Mouse (Mus musculus) frontal cortex, adult 2 months (tissue): ENCODE measurements around the gene Ifna4. TPM values are rescaled to one million over a fixed set of nuclear protein-coding genes. Genes with fewer than 3 reads are reported as not detected.

Experiments used
- DNase-seq, 2 experiments: peaks; one replicate each; pipeline ENCODE4 v3.0.0; 2022; ENCODE audit warnings: low spot score in 1 of 2; ENCODE audit errors: extremely low spot score in 1 of 2
- polyA plus RNA-seq: library from polyadenylated mRNA; depleted of rRNA; stranded (reverse); fragments of >200 nt; gene quantifications from 2 replicates; pipeline ENCODE4 v1.2.3, GENCODE M21; 2012; rRNA removed

The Ifna4 gene
- polyA plus RNA-seq, 1 experiment = not detected

DNA sequence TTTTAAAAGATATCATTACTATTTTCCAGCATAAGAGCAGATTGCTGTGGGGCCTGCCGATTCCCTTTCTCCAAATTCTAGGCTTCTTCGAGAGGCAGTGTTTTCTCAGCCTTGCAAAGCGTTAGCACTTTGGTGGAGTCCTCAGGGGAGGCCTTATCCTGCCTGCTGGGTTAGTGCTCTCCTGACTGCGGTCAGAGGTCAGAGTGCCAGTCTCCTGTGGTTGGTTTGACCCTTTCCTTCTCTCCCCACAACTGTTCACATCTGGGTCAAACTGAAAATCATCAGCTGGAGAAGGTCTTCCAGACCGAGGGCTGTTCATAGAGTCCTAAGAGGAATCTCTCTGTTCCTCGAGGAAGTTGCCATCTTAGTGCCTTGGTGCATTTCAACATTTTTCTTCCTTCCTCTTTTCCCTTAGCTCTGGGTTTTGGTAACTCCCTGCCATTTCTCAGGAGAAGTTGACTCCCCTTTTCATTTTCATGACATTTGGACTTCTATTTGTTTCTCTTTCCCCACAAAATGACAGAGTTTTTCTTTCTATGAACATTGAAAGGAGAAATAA, 23.4 kb downstream of the Ifna4 start:
- no peak for DNase-seq

- peak; percentile 40 to 86 for DNase-seq
These were observed 25.8 kb downstream of the Ifna4 start for GRCm38 (mm10) chr4:88867366-88867925.

- DNase-seq = no peak
These were observed 26.6 kb downstream of the Ifna4 start for GRCm38 (mm10) chr4:88867926-88868911.

DNA sequence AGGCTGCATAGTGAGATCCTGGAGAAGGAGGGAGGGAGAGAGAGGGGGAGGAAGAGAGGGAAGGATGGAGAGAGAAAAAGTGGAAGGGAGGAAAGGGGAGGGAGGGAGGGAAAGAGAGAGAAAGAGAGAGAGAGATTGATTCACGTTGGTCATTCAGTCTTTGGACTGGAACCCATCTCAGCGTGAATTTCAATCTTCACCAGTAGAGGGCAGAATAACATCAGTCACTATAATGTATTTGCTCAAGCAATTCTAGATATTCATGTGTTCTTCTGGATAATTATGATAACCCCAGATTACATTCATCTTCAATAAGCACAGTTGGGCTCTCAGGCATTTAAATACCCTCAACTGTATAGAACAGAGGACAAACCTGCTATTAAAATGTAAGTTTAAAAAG, 31.0 kb downstream of the Ifna4 start:
- DNase-seq = peak in 1 of 2 experiments; percentile 81

DNA sequence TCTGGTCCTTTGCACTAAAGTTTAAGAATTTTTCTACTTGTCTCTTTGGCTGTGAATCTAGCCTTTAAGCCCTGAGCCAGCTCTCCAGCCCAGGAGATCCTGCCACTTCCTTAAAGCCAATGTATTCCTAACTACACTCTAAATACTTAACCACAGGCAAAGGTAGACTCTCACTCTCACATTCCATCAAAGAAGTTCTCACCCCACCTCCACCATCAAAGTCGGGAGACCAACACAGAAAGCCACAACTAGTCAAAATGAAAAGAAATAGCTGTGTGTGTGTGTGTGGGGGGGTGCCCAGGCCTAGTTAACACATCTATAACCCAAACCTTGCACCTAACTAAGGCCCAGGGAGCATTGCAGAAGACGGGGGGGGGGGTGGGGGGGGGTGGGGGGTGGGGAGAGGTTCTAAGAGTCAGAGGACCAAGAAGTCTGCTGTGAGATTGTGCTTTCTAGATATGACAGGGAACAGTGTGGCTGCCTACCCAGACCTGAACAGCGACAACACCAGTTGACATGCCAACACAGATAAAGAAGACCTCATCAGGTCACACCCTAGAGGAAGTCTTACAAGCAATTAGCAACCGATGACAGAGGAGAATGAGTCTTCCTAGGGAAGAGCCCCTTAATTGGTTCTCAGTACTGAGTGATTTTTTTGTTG, 33.9 kb downstream of the Ifna4 start:
- no peak for DNase-seq

DNA sequence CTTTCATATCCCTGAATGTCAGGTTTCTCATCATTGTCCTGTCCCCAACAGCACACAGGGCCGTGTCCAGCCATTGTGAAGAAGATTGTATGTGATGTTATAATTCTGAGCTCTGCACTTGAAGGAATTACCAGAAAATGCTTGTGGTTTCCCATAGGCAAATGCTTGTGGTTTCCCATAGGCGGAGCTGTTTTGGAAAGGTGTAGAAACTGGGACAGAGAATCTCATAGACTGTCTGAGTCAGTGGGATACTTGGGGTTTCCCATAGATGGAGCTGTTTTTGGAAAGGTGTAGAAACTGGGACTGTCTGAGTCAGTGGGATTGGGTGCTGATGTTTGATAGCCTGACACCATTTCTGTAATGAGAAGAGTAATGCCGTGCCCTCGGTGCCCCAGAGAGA, 34.9 kb downstream of the Ifna4 start:
- no peak for DNase-seq

DNA sequence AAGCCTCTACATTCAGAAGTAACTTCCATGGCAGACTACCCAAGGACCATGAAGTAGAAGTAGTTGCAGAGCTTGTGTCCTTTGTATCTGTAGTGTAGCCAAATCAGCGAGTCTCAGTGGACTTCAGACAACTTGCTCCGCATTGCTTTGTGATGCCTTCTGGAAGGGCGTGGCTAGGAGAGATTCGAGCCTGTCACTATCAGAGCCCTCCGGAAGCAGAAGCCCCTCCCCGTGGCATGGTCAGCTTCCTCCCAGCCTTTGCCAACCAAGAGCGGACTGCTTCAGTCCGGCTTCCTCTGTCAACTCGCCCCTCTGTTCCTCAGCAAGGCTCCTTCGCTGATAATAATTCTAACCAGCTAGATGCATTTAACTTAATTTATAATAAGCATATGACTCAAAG, 36.6 kb downstream of the Ifna4 start:
- DNase-seq = no peak

DNA sequence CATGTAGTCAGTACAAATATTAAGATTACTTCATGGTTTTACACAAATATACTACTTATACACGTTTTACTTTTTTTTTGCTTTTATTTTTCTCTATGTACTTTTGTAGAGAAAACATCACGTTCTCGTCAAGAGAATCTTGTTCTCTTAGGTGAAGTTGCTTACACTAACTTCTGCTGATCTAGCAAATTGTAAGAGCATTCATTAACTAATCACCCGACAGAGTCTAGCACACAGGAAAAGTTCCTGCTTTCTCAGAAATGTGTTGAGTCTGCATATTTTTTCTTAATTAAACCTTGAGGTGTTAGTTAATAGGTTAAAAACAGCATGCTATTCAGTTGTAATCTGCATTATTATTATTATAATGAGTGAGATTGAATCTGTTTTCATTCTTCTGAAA, 37.1 kb downstream of the Ifna4 start:
- no peak for DNase-seq

DNA sequence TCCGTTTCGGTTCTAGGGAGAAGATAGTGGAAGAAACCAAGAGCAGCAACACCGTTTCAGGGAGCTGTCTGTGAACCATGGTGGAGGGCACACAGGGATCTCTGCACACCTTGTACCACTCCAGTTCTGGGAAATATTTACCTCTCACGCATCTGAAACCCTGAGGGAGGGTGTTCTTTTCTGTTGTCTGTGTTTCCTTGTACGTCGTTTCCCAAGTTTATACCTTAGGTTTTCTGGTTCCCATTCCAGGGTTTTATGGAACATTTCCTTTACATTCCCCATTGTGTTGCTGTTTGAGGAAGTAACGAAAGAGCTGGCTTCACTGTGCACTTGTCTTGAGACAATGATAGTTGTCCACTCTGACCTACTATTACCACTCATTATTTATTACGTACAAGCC, 38.4 kb downstream of the Ifna4 start, which contains the start of gene Ifne:
Gene Ifne (minus strand): TSS at position 101 of the 400 bp plus-strand sequence.
- no peak for DNase-seq

- DNase-seq = no peak
These were observed 46.6 kb downstream of the Ifna4 start for GRCm38 (mm10) chr4:88888236-88888635.

Other genes starting within 250 kb of the Ifna4 start
- not detected in 2 replicates for gene Ifna9, start 249.5 kb upstream of the Ifna4 start, polyA plus RNA-seq
- gene Ifna12, start 238.5 kb upstream of the Ifna4 start, polyA plus RNA-seq = not detected in 2 replicates
- not detected in 2 replicates for gene C87499, start 207.4 kb upstream of the Ifna4 start, polyA plus RNA-seq
- gene Ifna13, start 197.4 kb upstream of the Ifna4 start, polyA plus RNA-seq = not detected in 2 replicates
- gene Ifna16, start 164.9 kb upstream of the Ifna4 start, polyA plus RNA-seq = not detected in 2 replicates
- gene Ifna2, start 157.9 kb upstream of the Ifna4 start, polyA plus RNA-seq = not detected in 2 replicates
- gene Ifnab, start 150.5 kb upstream of the Ifna4 start, polyA plus RNA-seq = not detected in 2 replicates
- gene Gm26566, start 120.1 kb upstream of the Ifna4 start, polyA plus RNA-seq = 0.80 and 1.0 TPM in 2 replicates
- gene Klhl9, start 119.4 kb upstream of the Ifna4 start, polyA plus RNA-seq = 43.0 and 47.0 TPM in 2 replicates
- not detected in 2 replicates for gene Gm13271, start 87.0 kb upstream of the Ifna4 start, polyA plus RNA-seq
- not detected in 2 replicates for gene Gm13283, start 81.7 kb upstream of the Ifna4 start, polyA plus RNA-seq
- not detected in 2 replicates for gene Gm13290, start 68.0 kb upstream of the Ifna4 start, polyA plus RNA-seq
- gene Gm13289, start 64.9 kb upstream of the Ifna4 start, polyA plus RNA-seq = not detected in 2 replicates
- not detected in 2 replicates for gene Gm13272, start 62.0 kb upstream of the Ifna4 start, polyA plus RNA-seq
- not detected in 2 replicates for gene Ifnz, start 59.7 kb upstream of the Ifna4 start, polyA plus RNA-seq
- not detected in 2 replicates for gene Gm13276, start 56.2 kb upstream of the Ifna4 start, polyA plus RNA-seq
- gene Gm13277, start 53.2 kb upstream of the Ifna4 start, polyA plus RNA-seq = not detected in 2 replicates
- not detected in 2 replicates for gene Gm13278, start 50.3 kb upstream of the Ifna4 start, polyA plus RNA-seq
- not detected in 2 replicates for gene Gm13275, start 47.4 kb upstream of the Ifna4 start, polyA plus RNA-seq
- gene Gm13279, start 44.5 kb upstream of the Ifna4 start, polyA plus RNA-seq = not detected in 2 replicates
- not detected in 2 replicates for gene Gm13285, start 42.2 kb upstream of the Ifna4 start, polyA plus RNA-seq
- not detected in 2 replicates for gene Gm13287, start 38.6 kb upstream of the Ifna4 start, polyA plus RNA-seq
- not detected in 2 replicates for gene Gm13288, start 36.3 kb upstream of the Ifna4 start, polyA plus RNA-seq
- gene Ifna7, start 25.6 kb upstream of the Ifna4 start, polyA plus RNA-seq = not detected in 2 replicates
- gene Ifna11, start 21.9 kb upstream of the Ifna4 start, polyA plus RNA-seq = not detected in 2 replicates
- gene Ifna6, start 14.4 kb upstream of the Ifna4 start, polyA plus RNA-seq = not detected in 2 replicates
- not detected in 2 replicates for gene Ifna5, start 6.3 kb upstream of the Ifna4 start, polyA plus RNA-seq
- not detected in 2 replicates for gene Ifna1, start 8.2 kb downstream of the Ifna4 start, polyA plus RNA-seq
- not detected in 2 replicates for gene Ifne, start 38.3 kb downstream of the Ifna4 start, polyA plus RNA-seq